Mouse (Mus musculus): ENCODE measurements around the gene Pcsk6. TPM values are rescaled to one million over a fixed set of nuclear protein-coding genes. Genes with fewer than 3 reads are reported as not detected.
"Not testable (repeated sequence)": the region's sequence is repeated elsewhere in the genome, so short reads cannot be mapped to it uniquely, and the experiment has no call there.

Gene Pcsk6
- polyA plus RNA-seq, 1 experiment = 4.6 TPM

GRCm38 (mm10) chr7:66053946-66054483, 192.5 kb downstream of the Pcsk6 start:
- Histone ChIP-seq H3K36me3 (ENCODE audit: control insufficient read depth, insufficient read depth, low read length) (no peaks in the 10 kb centered on the region), H3K4me3 (ENCODE audit: control insufficient read depth, low read depth, low read length) (no peak overlapping the region), H3K27me3 (ENCODE audit: control insufficient read depth, insufficient read depth, low read length) (no peaks in the 10 kb centered on the region), H3K4me1 (ENCODE audit: control insufficient read depth, insufficient read depth, low read length) (no peaks in the 10 kb centered on the region), H3K27ac (ENCODE audit: control insufficient read depth, insufficient read depth, low read depth, low read length) (no peak overlapping the region)
- TF ChIP-seq CTCF (IDR thresholded peaks at IDR 0.05; ENCODE audit: control insufficient read depth, insufficient read depth, insufficient replicate concordance, low read depth, low read length) (no peak), POLR2A (IDR thresholded peaks at IDR 0.05; ENCODE audit: control insufficient read depth, low read depth, low read length) (no peak)

GRCm38 (mm10) chr7:66055356-66055755, 193.8 kb downstream of the Pcsk6 start:
- H3K4me1 ChIP-seq (ENCODE audit: control insufficient read depth, insufficient read depth, low read length) = not testable (repeated sequence)

GRCm38 (mm10) chr7:66058703-66059102, 197.2 kb downstream of the Pcsk6 start, which contains the start of gene Snrpa1:
TSS of gene Snrpa1 (plus strand) at chr7:66059003.
- no peak for TF ChIP-seq CTCF (IDR thresholded peaks at IDR 0.05; ENCODE audit: control insufficient read depth, insufficient read depth, insufficient replicate concordance, low read depth, low read length)
- TF ChIP-seq POLR2A (IDR thresholded peaks at IDR 0.05; ENCODE audit: control insufficient read depth, low read depth, low read length) = no peak
- Histone ChIP-seq H3K36me3 (ENCODE audit: control insufficient read depth, insufficient read depth, low read length) (no peaks in the 10 kb centered on the region), H3K27ac (ENCODE audit: control insufficient read depth, insufficient read depth, low read depth, low read length) (no peak within 1 kb of the TSS), H3K4me1 (ENCODE audit: control insufficient read depth, insufficient read depth, low read length) (peaks cover 5% of the 10 kb centered on the region), H3K27me3 (ENCODE audit: control insufficient read depth, insufficient read depth, low read length) (no peaks in the 10 kb centered on the region), H3K4me3 (ENCODE audit: control insufficient read depth, low read depth, low read length) (peak within 1 kb of the TSS; percentile 96; the same call in 1 of the 2 replicates)

More at GRCm38 (mm10) chr7:66055356-66055755, 193.8 kb downstream of the Pcsk6 start:
- H3K36me3 ChIP-seq (ENCODE audit: control insufficient read depth, insufficient read depth, low read length); H3K4me3 ChIP-seq (ENCODE audit: control insufficient read depth, low read depth, low read length); H3K27me3 ChIP-seq (ENCODE audit: control insufficient read depth, insufficient read depth, low read length); H3K27ac ChIP-seq (ENCODE audit: control insufficient read depth, insufficient read depth, low read depth, low read length): not testable (repeated sequence)

GRCm38 (mm10) chr7:66060066-66060956, 198.8 kb downstream of the Pcsk6 start:
- peaks cover 5% of the 10 kb centered on the region for H3K4me1 ChIP-seq (ENCODE audit: control insufficient read depth, insufficient read depth, low read length)
- no peaks in the 10 kb centered on the region for H3K36me3 ChIP-seq (ENCODE audit: control insufficient read depth, insufficient read depth, low read length)
- peak overlapping the region; percentile 96 for H3K4me3 ChIP-seq (ENCODE audit: control insufficient read depth, low read depth, low read length)
- H3K27ac ChIP-seq (ENCODE audit: control insufficient read depth, insufficient read depth, low read depth, low read length) = peak overlapping the region; percentile 84
- no peaks in the 10 kb centered on the region for H3K27me3 ChIP-seq (ENCODE audit: control insufficient read depth, insufficient read depth, low read length)
- TF ChIP-seq POLR2A (IDR thresholded peaks at IDR 0.05; ENCODE audit: control insufficient read depth, low read depth, low read length) = peak; percentile 92
- TF ChIP-seq CTCF (IDR thresholded peaks at IDR 0.05; ENCODE audit: control insufficient read depth, insufficient read depth, insufficient replicate concordance, low read depth, low read length) = no peak

- Histone ChIP-seq H3K4me1 (ENCODE audit: control insufficient read depth, insufficient read depth, low read length) (peaks cover 5% of the 10 kb centered on the region), H3K27me3 (ENCODE audit: control insufficient read depth, insufficient read depth, low read length) (no peaks in the 10 kb centered on the region), H3K36me3 (ENCODE audit: control insufficient read depth, insufficient read depth, low read length) (no peaks in the 10 kb centered on the region), H3K27ac (ENCODE audit: control insufficient read depth, insufficient read depth, low read depth, low read length) (peak overlapping the region; percentile 26), H3K4me3 (ENCODE audit: control insufficient read depth, low read depth, low read length) (peak overlapping the region; percentile 96)
- no peak for TF ChIP-seq CTCF (IDR thresholded peaks at IDR 0.05; ENCODE audit: control insufficient read depth, insufficient read depth, insufficient replicate concordance, low read depth, low read length)
- no peak for TF ChIP-seq POLR2A (IDR thresholded peaks at IDR 0.05; ENCODE audit: control insufficient read depth, low read depth, low read length)
Observed at GRCm38 (mm10) chr7:66061057-66061456, 199.5 kb downstream of the Pcsk6 start.

GRCm38 (mm10) chr7:66076411-66076810, 214.9 kb downstream of the Pcsk6 start:
- H3K27ac ChIP-seq (ENCODE audit: control insufficient read depth, insufficient read depth, low read depth, low read length) = no peak overlapping the region
- no peak overlapping the region for H3K4me3 ChIP-seq (ENCODE audit: control insufficient read depth, low read depth, low read length)
- no peaks in the 10 kb centered on the region for H3K27me3 ChIP-seq (ENCODE audit: control insufficient read depth, insufficient read depth, low read length)
- H3K4me1 ChIP-seq (ENCODE audit: control insufficient read depth, insufficient read depth, low read length) = no peaks in the 10 kb centered on the region; the same call in none of the 2 replicates
- TF ChIP-seq POLR2A (IDR thresholded peaks at IDR 0.05; ENCODE audit: control insufficient read depth, low read depth, low read length) (no peak), CTCF (IDR thresholded peaks at IDR 0.05; ENCODE audit: control insufficient read depth, insufficient read depth, insufficient replicate concordance, low read depth, low read length) (no peak)
- no peaks in the 10 kb centered on the region; the same call in 1 of the 2 replicates for H3K36me3 ChIP-seq (ENCODE audit: control insufficient read depth, insufficient read depth, low read length)

GRCm38 (mm10) chr7:66079364-66080230, 218.1 kb downstream of the Pcsk6 start, which contains the start of gene Selenos:
TSS of gene Selenos (plus strand) at chr7:66079649.
- TF ChIP-seq POLR2A (IDR thresholded peaks at IDR 0.05; ENCODE audit: control insufficient read depth, low read depth, low read length) (peak; percentile 97), CTCF (IDR thresholded peaks at IDR 0.05; ENCODE audit: control insufficient read depth, insufficient read depth, insufficient replicate concordance, low read depth, low read length) (peak; percentile 8; the same call in 1 of the 2 replicates)
- no peaks in the 10 kb centered on the region; the same call in none of the 2 replicates for H3K4me1 ChIP-seq (ENCODE audit: control insufficient read depth, insufficient read depth, low read length)
- H3K36me3 ChIP-seq (ENCODE audit: control insufficient read depth, insufficient read depth, low read length) = peaks cover 5% of the 10 kb centered on the region
- peak within 1 kb of the TSS; percentile 79 for H3K27ac ChIP-seq (ENCODE audit: control insufficient read depth, insufficient read depth, low read depth, low read length)
- peak within 1 kb of the TSS; percentile 88 for H3K4me3 ChIP-seq (ENCODE audit: control insufficient read depth, low read depth, low read length)
- H3K27me3 ChIP-seq (ENCODE audit: control insufficient read depth, insufficient read depth, low read length) = no peaks in the 10 kb centered on the region

Data from testis, adult 2 months (tissue).